Mouse (Mus musculus) spleen, adult 10 weeks (tissue): ENCODE data around the gene Gm17542. TPM values are rescaled to one million over a fixed set of nuclear protein-coding genes. Genes with fewer than 3 reads are reported as not detected.

Source experiments
- polyA plus RNA-seq: library from polyadenylated mRNA; stranded (reverse); fragments of 350-450 nt; fragmentation: Illumina TruSeq; extraction: RNeasy Lipid Tissue Mini Kit (QIAGEN cat#74804); gene quantifications from one replicate; pipeline ENCODE4 v1.2.3, GENCODE M21; 2015; ENCODE audit warnings: low replicate concordance; ENCODE audit not compliant: insufficient read depth

Gene Gm17542
- not detected for polyA plus RNA-seq

DNA sequence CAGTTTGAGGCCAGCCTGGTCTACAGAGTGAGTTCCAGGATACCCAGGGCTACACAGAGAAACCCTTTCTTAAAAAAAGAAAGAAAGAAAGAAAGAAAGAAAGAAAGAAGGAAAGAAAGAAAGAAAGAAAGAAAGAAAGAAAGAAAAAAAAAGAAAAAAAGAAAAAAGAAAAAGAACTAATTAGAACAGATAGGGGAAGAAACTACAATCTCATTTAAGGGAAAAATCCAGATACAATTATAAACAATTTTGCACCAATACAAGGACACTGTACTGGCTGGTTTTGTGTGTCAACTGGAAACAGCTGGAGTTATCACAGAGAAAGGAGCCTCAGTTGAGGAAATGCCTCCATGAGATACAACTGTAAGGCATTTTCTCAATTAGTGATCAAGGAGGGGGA is at the start of gene Gm17542:
Gm17542 (minus strand) TSS at position 101 of the 400 bp plus-strand sequence.

DNA sequence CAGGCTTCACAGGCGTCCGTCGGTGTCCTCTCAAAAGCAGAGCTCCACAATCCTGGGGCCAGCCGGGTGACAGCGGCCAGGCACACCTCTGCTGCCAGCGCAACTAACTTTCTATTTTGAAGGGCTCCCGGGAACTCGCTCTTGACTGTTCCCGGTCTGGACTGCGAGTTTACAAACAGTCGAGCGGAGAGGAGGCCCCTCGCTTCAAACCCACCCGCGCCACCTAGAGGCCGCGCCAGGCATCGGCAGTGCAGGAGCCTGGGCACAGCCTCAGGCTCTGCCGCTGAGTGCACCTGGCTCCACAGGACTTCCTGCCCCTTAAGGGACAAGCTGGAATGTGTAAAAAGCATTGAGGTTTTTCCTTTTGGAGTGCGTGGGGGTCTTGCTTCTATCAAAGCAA is 42.5 kb downstream of the Gm17542 start, which contains the start of gene Edar:
Edar (minus strand) TSS at position 122 of the 400 bp plus-strand sequence.

Other genes starting within 250 kb of the Gm17542 start
- gene Ccdc138, start 220.3 kb downstream of the Gm17542 start, polyA plus RNA-seq, result 3.8 TPM
- gene Edar, start 42.6 kb downstream of the Gm17542 start, polyA plus RNA-seq, result 0.61 TPM
- gene Sh3rf3, start 95.1 kb upstream of the Gm17542 start, polyA plus RNA-seq, result 0.79 TPM